Mouse (Mus musculus): ENCODE data around the gene Mybpc3.

GRCm38 (mm10) chr2:91131251-91131650 is 13.3 kb downstream of the Mybpc3 start:
- TF ChIP-seq CTCF (IDR thresholded peaks at IDR 0.05; ENCODE audit: low read depth) (no peak), EP300 (optimal IDR thresholded peaks at IDR 0.05) (no peak)

Measured in stomach, postnatal 0 days (tissue).